Mouse (Mus musculus) WW6 (cell line): ENCODE results near the gene Olfr709-ps1.
"Not testable (repeated sequence)": the region's sequence is repeated elsewhere in the genome, so short reads cannot be mapped to it uniquely, and the experiment has no call there.

Experiments used
- DNase-seq: peaks from one replicate; pipeline ENCODE4 v3.0.0-alpha.2; 2013; ENCODE audit warnings: low read depth, low spot score

Gene Olfr709-ps1

DNA sequence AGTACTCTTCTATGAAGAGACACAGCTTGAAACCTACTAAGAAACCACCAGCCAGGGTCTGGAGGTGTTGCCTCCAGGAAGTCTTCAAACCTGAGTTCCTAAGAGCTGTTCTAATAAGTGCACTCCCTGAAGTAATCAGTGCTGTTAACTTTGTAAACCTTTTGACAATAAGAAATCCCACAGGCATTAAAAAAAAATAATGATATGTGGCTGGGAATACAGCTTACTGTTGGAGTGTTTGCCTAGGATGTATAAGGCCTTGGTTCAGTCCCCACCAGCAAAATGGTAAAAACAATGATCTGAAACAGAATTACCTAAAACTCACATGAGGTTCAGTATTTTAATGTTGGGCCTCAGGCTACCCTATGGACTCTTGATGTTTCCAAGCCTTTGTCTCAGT, at the start of gene Olfr709-ps1:
TSS of gene Olfr709-ps1 (minus strand) at position 101 of the 400 bp plus-strand sequence.
- no peak for DNase-seq

DNA sequence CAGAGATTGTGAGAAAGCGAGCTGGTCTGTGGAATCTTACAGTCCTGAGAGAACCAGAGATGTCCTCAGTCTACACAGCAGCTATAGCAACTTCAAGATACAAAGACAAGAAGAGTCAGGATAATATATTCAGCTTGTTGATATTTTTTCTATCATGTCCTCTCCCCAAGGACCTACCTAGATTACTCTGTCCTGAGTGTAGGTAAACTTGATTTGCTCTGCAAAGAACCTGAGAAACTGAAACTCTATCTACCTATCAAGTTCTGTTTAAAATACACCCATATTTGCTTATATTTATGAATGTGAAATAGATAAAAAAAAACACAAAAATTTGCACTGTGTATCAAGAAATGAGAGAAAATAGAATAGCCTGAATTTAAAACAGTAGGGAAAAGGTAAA, 43.3 kb upstream of the Olfr709-ps1 start, which contains the start of gene Olfr711:
TSS of gene Olfr711 (minus strand) at position 101 of the 400 bp plus-strand sequence.
- no peak for DNase-seq

DNA sequence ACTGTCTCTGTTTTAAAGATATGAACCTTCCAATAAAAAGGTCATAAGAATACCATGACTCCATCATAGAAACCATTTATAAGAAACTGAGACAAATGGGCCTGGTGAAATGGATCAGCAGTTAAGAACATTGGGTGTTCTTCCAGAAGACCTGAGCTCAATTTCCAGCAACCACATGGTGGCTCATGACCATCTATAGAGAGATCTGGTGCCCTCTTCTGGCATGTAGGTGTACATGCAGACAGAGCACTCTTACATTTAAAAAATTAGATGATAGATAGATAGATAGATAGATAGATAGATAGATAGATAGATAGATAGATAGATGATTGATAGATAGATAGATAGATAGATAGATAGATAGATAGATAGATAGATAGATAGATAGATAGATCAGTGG, 35.5 kb upstream of the Olfr709-ps1 start:
- DNase-seq = not testable (repeated sequence)

DNA sequence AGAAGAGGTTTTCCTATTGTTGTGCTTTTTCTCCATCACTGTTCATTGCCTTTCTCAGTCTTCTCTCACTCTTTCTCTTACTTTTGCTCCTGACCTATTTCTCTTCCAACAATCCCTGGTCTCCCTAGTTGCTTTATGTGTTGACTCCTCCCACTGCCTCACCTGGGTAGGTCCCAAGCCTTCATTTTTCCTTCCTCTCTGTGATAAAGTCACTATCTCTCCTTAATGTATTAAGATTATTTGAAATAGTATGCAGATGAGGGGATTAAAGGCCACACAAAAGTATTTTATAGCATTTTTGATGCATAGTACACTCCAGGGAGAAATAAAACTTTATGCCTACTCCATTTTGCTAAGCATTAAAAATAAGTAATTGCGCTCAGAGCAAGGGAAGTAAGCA, 31.8 kb upstream of the Olfr709-ps1 start, which contains the start of gene Olfr6:
TSS of gene Olfr6 (minus strand) at position 101 of the 400 bp plus-strand sequence.
- DNase-seq = no peak

DNA sequence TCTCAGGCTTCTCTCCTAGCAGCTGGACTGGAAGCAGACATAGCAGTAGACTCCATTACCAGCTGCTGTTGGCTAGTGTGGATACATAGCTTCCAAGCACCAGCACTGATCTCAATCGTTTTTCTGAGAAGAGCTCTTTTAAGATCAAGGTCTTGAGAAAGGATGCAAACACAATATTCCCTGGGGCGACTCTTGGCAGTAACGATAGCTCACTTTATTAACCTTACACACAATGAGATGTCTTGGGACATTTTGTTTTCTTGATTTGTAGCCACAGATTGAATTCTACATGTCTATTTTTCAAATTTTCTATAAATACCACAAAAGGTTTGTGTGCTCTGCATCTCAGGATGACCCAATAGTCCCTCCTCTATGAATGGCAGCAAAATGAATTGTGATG, 16.2 kb upstream of the Olfr709-ps1 start, which contains the start of gene Olfr710:
TSS of gene Olfr710 (minus strand) at position 101 of the 400 bp plus-strand sequence.
- no peak for DNase-seq

DNA sequence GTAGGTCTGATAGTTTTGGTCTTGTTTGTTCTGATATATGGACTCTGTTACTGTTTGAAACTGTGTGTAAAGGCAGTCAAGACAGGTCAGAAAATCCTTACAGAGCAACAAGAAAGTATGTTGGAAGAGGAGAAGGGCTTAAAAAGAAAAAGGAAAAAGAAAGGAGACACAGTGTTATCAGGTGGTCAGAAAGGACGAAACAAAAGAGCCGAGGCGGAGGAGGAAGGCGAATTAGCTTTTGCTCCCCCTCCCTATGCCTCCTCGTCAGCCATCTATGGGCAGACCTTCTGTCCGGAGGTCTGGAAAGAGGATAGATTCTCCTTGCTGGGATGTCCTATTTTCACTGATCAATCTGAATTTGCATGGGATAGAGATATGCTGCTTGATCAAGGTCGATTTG, 11.1 kb downstream of the Olfr709-ps1 start:
- DNase-seq = not testable (repeated sequence)

DNA sequence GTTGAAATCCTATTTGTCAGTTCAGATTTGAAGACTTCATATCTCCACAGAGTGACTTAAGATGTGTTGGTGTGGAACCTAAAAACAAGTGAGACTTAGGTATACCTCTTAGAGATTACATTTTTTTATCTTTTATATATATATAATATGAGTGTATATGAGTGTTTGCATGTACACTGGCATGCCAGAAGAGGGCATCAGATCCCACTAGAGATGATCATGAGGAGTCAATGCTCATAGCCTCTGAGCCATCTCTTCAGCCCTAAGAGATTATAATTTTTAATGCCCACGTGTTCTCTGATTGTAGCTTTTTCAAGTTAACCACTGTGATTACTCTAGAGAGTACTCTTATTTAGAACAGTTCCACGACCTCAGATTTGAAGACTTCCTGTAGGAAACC, 24.3 kb downstream of the Olfr709-ps1 start, which contains the start of gene Olfr1532-ps1:
TSS of gene Olfr1532-ps1 (plus strand) at position 326 of the 400 bp plus-strand sequence.
- no peak for DNase-seq

DNA sequence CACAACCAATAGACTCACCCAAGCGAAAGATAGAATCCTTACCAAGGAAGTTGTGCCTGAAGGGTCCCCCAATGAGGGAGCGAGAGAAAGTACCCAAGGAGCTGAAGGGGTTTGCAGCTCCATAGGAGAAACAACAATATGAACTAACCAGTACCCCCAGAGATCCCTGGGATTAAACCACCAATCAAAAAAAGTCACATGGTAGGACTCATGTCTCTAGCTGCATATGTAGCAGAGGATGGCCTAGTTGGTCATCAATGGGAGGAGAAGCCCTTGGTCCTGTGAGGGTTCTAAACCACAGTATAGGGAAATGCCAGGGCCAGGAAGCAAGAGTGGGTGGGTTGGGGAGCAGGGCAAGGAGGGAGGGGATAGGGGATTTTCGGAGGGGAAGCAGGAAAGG, 30.9 kb downstream of the Olfr709-ps1 start, which contains the start of gene Olfr707:
TSS of gene Olfr707 (minus strand) at position 101 of the 400 bp plus-strand sequence.
- DNase-seq = not testable (repeated sequence)

DNA sequence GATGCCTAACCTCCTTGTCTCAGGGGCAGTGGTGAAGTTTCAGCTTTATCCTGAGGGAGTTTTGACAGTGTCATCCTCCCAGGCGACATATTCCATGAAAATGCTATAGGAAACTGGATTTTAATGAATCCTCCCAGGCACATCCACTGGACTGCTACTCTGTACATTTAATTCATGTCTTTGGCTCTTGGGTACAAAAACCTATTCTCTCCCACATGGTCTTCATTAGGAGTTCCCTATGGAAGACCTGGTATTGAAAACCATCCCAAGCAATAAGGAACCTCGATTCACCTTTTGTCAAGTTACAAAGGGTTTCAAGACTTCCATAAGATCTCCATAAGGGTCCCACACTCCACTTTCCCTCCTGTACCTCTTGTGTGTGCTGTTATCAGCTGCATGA, 44.0 kb downstream of the Olfr709-ps1 start, which contains the start of gene Olfr706:
TSS of gene Olfr706 (minus strand) at position 101 of the 400 bp plus-strand sequence.
- no peak for DNase-seq

DNA sequence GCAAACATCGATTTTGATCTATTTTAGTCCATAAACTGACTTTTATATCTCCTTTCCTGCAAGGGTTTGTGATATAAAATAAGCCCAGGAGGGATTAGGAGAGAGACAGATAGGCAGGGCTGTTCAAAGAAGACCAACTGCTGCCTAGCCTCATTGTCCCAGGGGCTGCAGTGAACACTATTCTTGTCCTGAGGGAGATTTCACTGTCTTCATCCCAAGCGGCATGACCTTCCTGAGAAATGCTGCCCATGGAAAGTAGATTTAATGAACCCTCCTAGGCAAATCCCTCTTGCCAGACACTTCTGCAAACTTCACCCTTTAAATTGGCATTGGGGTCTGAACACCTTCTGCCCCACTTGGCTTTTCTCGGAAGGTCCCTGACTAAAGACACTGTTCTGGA, 55.2 kb downstream of the Olfr709-ps1 start, which contains the start of gene Olfr705:
TSS of gene Olfr705 (minus strand) at position 101 of the 400 bp plus-strand sequence.
- no peak for DNase-seq
